Mouse (Mus musculus) liver, embryonic 14 days (tissue): ENCODE data around the gene Grap. TPM values are rescaled to one million over a fixed set of nuclear protein-coding genes. Genes with fewer than 3 reads are reported as not detected.

Source experiments
- polyA plus RNA-seq: library from polyadenylated mRNA; depleted of rRNA; stranded (reverse); fragments of >200 nt; gene quantifications from 2 replicates; pipeline ENCODE4 v1.2.3, GENCODE M21; 2012; rRNA removed

The Grap gene
- 1.9 and 2.1 TPM in 2 replicates for polyA plus RNA-seq

DNA sequence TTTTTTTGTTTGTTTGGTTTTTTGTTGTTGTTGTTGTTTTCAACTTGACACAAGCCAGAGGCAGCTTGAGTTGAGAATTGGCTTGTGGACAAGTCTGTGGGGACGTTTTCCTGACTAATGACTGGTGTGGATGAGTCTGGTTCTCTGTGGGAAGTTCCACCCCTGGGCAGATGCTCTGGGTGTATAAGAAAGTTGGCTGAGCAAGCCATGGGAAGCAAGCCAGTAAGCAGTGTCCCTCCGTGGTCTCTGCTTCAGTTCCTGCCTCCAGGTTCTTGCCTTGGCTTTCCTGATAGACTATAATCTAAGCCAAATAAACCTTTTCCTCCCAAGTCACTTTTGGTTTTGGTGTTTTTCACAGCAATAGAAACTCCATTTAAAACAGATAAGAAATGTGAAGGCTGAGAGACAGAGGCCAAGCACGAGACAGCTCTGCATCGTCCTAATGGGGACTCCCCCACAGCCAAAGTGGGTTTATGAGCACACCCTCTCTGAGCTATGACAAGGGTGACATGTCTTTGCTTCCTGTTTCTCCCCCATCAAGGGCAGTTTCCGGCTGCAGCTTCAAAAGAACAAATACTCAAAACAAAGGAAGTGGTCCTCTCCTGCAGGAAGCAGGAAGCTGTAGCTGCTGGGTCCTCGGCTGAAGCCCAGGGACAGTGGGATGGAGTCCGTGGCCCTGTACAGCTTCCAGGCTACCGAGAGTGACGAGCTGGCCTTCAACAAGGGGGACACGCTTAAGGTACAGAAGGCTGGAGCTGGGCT, at the start of gene Grap:
Grap (plus strand) TSS at position 580 of the 762 bp plus-strand sequence.

GRCm38 (mm10) chr11:61683907-61684731, 31.1 kb downstream of the Grap start, which contains the start of gene Fam83g:
Gene Fam83g, plus strand, starts transcription at chr11:61684091.

DNA sequence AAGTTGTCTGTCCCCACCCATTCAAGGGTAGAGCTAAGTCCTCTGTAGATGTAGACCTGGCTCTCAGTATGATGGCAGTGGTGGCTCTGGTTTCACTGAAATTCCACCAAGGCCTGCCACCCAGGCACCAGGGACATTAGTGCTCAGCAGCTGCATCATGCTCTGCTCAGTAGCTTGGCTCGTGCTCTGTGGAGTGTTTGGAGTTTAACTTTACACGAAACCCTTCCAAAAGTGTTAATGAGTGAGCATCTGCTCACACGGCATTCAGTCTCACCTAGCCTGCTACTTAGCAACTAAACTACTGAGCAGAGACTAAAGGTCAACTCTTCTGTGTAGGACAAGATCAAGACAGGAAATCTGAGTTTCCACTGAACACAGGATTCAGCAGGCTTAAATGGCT, 67.6 kb downstream of the Grap start, which contains the start of gene Slc5a10:
Slc5a10 (minus strand) TSS at position 191 of the 400 bp plus-strand sequence.

Other genes with a start within 250 kb of the Grap start
- 0.06 and 0.08 TPM in 2 replicates for gene Rnf112, start 199.1 kb upstream of the Grap start, polyA plus RNA-seq
- 3.7 and 9.1 TPM in 2 replicates for gene Mfap4, start 167.8 kb upstream of the Grap start, polyA plus RNA-seq
- 5.8 and 6.1 TPM in 2 replicates for gene Mapk7, start 158.9 kb upstream of the Grap start, polyA plus RNA-seq
- gene B9d1, start 148.1 kb upstream of the Grap start, polyA plus RNA-seq = 2.1 and 2.8 TPM in 2 replicates
- 1.7 TPM in 2 replicates for gene Epn2, start 73.6 kb upstream of the Grap start, polyA plus RNA-seq
- 3.4 and 3.8 TPM in 2 replicates for gene Fam83g, start 30.8 kb downstream of the Grap start, polyA plus RNA-seq
- gene Slc5a10, start 67.6 kb downstream of the Grap start, polyA plus RNA-seq = not detected in 2 replicates
- 6.9 and 7.5 TPM in 2 replicates for gene Prpsap2, start 108.8 kb downstream of the Grap start, polyA plus RNA-seq
- 2.7 and 3.0 TPM in 2 replicates for gene Ulk2, start 201.8 kb downstream of the Grap start, polyA plus RNA-seq